Mouse (Mus musculus) 416B (cell line): ENCODE results near the gene Nanog.
A peak's percentile ranks its signal among the peaks of the same experiment; 100 is the strongest.
"Not testable (repeated sequence)": the region's sequence is repeated elsewhere in the genome, so short reads cannot be mapped to it uniquely, and the experiment has no call there.

Experiments
- DNase-seq: peaks from one replicate; pipeline ENCODE4 v3.0.0; 2011; ENCODE audit warnings: low read depth

Nanog gene

GRCm38 (mm10) chr6:122702480-122703124 lies 4.7 kb upstream of the Nanog start:
- DNase-seq: no peak

- DNase-seq: no peak
These were observed 4.0 kb upstream of the Nanog start for GRCm38 (mm10) chr6:122703251-122703650.

GRCm38 (mm10) chr6:122703706-122704105 lies 3.6 kb upstream of the Nanog start:
- no peak for DNase-seq

GRCm38 (mm10) chr6:122706337-122706840 lies 900 bp upstream of the Nanog start:
- no peak for DNase-seq

GRCm38 (mm10) chr6:122708826-122709225 lies 1.5 kb downstream of the Nanog start:
- DNase-seq: peak; percentile 47

- DNase-seq: no peak
These were observed 4.2 kb downstream of the Nanog start for GRCm38 (mm10) chr6:122711455-122711854.

GRCm38 (mm10) chr6:122713116-122713515 lies 5.8 kb downstream of the Nanog start:
- DNase-seq: not testable (repeated sequence)

- DNase-seq: no peak
These were observed 7.5 kb downstream of the Nanog start for GRCm38 (mm10) chr6:122714707-122715365.

GRCm38 (mm10) chr6:122715886-122716285 lies 8.6 kb downstream of the Nanog start:
- no peak for DNase-seq

- peak; percentile 37 for DNase-seq
These were observed 10.9 kb downstream of the Nanog start for GRCm38 (mm10) chr6:122718224-122718623.

GRCm38 (mm10) chr6:122719942-122720341 lies 12.7 kb downstream of the Nanog start:
- peak; percentile 75 for DNase-seq

- peak; percentile 76 for DNase-seq
These were observed 32.7 kb downstream of the Nanog start for GRCm38 (mm10) chr6:122739952-122740351.

- peak; percentile 43 for DNase-seq
These were observed 34.4 kb downstream of the Nanog start for GRCm38 (mm10) chr6:122741460-122742227.

- DNase-seq: peak; percentile 99
These were observed 35.1 kb downstream of the Nanog start for GRCm38 (mm10) chr6:122742228-122742899.

GRCm38 (mm10) chr6:122743353-122743752 lies 36.1 kb downstream of the Nanog start:
- no peak for DNase-seq

GRCm38 (mm10) chr6:122744505-122745249 lies 37.4 kb downstream of the Nanog start:
- no peak for DNase-seq

GRCm38 (mm10) chr6:122750579-122750978 lies 43.3 kb downstream of the Nanog start:
- DNase-seq: no peak

- DNase-seq: peak; percentile 69
These were observed 48.6 kb downstream of the Nanog start for GRCm38 (mm10) chr6:122755913-122756312.

- DNase-seq: peak; percentile 97
These were observed 51.4 kb downstream of the Nanog start for GRCm38 (mm10) chr6:122758732-122759131.

- DNase-seq: peak; percentile 91
These were observed 53.8 kb downstream of the Nanog start for GRCm38 (mm10) chr6:122761011-122761599.

- DNase-seq: no peak
These were observed 54.6 kb downstream of the Nanog start for GRCm38 (mm10) chr6:122761901-122762300.
